Mouse (Mus musculus) spleen, postnatal 4 days (tissue): ENCODE measurements at regions not wholly inside any gene's neighbourhood (a gene's known extent, or its start where the extent isn't known, plus 50 kb on each side); places are given as distances from the start of the nearest gene placed in this dataset.
"Not testable (repeated sequence)": the region's sequence is repeated elsewhere in the genome, so short reads cannot be mapped to it uniquely, and the experiment has no call there.

Experiments used
- DNase-seq, 2 experiments: peaks; one replicate each; pipeline ENCODE4 v3.0.0; 2022; ENCODE audit warnings: low spot score in 2 of 2

DNA sequence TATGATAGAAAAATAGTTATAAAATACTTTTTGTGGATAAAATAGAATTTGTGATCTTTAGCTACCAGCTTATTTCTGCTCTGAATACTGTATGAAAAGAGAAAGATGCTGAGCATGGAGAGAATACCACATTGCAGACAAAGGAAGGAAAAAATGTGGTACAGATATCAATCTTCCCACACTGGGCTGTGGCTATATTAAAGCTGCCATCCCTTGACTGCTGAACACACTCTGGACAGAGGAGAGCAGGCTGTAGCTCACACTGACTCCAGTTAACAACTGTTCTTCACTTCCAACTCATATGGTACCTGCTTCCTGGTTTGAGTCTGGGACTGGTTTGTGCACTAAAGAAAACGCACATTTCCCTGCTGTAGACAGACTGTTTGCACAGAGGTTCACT, 76.7 kb upstream of the Try4 start:
- no peak for DNase-seq

DNA sequence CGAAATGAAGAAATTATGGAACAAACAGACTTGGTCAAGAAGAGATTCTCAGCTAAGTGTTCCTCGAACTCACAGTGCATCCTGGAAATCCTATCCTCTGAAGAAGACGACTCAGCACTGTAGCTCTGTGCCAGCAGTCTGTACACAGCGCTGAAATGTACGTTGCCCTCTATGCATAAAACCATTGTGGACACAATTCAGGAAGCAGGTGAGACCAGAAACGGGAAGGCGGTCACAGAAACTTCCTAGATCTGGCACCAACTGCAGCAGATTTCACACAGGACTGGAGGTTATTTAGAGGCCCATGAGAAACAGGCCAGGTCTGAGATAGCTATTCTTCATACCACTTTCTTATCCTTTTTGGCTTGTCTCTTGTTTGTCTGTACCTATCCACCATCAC, 83.7 kb upstream of the Try4 start:
- no peak for DNase-seq

DNA sequence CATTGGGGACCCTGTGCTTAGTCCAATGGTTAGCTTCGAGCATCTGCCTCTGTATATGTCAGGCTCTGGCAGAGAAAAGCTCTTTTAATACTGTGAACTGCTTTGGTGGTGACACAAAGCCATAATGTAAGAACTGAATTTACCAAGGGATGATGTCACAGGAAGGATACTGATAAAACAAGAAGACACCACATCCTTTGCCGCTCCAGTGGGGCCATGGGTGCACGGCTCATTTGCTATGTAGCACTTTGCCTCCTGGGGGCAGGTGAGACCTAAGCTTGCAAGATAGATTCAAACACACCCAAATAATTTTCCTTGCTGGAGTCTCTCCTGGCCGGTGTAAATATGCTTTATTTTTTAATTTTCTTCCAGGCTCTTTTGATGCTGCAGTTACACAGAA, 86.2 kb upstream of the Try4 start:
- DNase-seq = no peak

DNA sequence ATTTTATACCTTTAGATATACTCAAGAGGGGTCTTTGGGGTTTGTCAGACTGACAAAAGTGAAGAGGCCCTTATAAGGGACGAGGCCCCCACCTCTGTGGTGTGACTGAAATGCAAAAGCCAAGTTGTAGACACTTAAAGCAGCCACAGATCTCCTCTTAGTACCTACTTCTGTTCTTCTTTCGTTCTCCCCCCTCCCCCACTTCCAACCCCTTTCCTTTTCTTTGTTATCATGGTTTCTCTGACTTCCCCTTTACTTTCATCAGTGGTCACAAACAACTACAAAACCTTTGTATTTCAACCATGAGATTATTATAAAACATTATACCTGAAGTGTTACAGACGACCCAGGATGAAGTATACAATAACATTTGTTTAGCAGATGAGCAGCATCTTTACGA, 96.2 kb upstream of the Try4 start:
- no peak for DNase-seq

DNA sequence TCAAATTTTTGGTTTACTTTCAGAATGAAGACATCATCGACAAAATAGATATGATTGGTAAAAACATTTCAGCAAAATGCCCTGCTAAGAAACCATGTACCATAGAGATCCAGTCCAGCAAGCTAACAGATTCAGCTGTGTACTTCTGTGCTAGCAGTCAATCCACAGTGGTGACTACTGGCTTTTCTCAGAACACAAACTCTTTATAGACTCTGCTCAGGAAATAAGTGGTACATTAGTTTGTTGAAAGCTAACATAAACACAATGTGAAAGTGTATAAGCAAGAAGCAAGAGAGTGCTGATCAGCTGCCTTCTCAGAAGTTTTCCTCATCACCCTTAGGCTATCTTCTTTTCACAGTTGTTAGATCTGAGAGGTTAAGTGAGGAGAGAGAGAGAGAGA, 99.2 kb upstream of the Try4 start:
- DNase-seq = no peak

DNA sequence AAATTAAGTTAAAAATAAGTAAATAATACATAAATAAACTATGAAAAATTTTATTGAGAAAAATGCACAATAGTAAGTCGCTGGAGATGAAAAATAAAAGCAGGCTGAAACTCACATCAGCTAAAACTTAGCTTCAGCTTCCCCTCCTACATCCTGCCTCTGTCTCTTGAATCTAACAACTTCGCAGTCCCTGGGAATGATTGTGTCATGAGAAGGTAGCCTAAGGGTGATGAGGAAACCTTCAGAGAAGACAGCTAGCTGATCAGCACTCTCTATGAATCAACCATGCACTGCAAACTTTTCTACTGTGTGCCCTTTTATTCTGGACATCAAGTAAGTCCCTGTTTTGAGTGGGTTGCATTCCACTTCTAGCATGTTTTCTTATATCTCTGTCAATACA, 99.8 kb upstream of the Try4 start:
- no peak for DNase-seq

DNA sequence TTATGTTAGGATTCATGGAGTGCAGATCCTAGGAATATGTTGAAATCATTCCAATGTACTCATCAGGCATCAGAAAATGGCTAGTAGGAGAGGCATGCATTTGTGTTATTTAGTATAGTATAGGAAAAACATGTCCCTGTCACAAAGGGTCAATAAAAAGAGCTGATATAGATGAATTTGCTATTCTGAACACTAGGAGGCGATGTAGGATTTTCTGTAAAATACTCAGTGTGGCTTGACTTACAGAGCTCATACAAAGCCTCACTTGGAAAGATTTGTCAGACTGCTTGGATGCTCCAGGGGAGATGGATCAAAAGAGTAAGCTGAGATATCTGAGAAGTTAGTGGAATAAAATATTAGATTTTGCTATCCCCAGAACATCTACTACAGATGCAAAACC, 107.6 kb upstream of the Try4 start:
- no peak for DNase-seq

DNA sequence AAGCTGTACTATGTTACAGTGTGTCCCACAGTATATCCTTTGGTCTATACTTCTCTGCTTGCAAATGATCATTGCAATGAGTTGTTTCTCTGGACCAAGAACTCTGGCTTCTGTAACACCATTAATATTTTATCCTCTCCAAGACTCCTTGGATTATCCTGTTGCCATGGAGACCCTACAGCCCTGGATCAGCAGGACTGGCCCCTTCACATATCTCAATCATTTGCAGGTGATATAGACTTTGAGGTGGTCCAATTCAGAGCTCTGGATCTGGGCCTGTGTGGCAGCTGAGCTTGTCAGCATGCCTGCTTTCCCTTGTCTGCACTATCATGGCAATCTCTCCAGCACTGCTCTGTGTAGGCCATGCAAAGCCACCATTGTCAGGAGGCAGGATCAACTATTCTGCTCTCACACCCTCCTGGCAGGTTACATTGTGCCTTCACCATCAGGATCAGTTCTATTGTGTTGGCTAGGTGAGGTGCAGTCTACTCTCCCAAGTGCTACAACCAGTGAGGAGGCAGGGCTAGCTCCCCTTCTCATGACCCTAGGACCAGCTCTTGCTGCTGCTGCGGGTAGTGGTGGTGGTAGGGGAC, 110.2 kb upstream of the Try4 start:
- DNase-seq = no peak

DNA sequence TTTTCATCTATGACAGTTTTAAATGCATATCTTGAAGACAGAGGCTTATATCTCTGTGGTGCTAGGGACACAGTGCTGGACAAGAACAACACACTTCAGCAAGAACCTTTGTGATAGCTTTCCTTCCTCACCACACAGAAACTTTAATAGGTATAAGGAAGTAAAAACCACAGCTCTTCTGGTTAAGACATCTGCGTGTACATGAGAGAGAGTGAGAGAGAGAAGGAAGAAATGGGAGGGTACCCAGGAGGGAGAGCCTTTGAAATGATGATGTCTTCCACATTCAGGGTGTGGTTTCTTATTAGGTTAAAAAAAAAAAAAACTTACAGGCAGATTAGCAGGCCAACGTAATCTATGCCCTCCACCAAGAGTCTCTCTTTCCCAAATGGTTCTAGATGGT, 113.2 kb upstream of the Try4 start:
- no peak for DNase-seq

DNA sequence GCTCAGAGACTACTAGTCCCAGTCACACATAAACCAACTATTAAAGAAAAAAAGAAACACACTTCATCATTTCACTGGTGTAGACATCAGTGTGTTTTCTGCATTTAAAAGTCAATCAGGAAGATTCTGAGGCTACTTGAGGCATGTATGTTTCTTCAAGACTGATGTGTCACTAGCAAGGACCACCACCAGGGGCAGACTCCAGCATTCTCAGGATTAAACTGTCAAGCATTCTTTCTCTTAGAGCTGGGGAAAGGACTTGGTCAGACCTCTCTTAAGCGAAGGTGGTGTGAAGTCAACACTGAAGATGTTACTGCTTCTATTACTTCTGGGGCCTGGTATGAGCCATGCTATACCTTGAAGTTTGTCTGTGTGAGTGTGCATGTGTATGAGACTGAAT, 114.1 kb upstream of the Try4 start:
- no peak for DNase-seq

DNA sequence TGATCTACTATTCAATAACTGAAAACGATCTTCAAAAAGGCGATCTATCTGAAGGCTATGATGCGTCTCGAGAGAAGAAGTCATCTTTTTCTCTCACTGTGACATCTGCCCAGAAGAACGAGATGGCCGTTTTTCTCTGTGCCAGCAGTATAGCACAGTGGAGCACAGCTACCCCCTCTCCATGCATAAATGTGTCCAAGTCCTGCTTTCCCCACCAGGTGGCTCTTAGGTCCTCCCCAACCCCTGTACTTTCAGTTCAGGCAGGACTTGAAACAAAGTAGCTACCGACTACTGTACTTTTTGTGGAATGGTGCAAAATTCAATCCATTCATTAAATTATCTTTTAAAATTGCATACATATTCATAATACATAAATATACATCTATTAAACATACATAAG, 123.2 kb upstream of the Try4 start:
- no peak for DNase-seq

DNA sequence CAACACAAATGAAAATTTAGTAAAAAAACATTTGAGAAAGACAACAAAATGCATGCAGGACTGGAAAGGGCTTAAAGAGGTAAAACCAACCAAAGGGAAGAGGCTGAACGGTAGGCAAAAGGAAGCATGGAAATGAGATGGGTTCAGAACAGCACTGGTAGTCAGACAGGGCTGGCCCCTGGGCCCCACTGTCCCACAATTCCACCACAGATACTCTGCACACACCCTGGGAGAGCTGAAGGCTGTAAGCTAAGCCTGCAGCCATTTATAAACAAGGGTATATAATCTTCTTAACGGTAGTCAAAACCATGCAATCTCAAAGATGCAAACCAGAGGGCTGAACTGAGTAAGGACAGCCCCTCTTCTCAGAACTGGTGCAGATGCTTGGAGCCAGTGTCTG, 124.0 kb upstream of the Try4 start:
- no peak for DNase-seq

DNA sequence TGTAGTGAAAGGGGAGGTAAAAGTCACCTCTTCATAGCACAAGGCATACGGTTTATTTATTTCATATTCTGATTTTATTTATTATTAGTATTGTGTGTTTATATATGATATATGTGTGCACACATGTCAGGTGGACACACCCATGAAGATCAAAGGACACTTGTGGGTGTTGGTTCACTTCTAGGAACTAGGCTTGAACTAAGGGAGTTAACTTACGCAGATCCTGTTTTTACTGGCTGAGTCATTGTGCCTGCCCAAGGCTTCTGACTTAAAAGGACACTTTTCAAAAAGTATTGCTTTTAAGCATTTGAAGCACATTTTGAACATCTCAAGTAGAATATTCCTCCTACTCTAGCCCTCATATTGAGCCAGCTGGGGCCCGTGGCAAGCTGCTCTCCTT, 124.9 kb upstream of the Try4 start:
- DNase-seq = no peak

DNA sequence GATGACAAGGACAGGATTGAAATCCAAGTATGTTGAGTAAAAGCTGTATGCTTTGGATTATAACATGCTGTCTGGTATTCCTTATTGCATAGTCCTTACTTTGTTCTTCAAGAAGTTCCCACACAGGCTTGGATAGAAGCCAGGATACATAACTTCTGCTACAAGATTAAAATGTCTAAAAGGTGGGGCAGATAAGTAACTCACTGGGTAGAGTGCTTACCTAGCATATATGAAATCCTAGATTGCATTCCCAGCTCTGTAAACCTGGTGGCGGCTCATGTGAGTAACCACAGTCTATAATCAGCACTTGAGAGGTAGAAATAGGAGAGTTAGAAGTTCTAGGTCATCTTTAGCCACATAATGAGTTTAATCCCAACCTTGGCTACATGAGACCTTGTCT, 126.0 kb upstream of the Try4 start:
- no peak for DNase-seq

DNA sequence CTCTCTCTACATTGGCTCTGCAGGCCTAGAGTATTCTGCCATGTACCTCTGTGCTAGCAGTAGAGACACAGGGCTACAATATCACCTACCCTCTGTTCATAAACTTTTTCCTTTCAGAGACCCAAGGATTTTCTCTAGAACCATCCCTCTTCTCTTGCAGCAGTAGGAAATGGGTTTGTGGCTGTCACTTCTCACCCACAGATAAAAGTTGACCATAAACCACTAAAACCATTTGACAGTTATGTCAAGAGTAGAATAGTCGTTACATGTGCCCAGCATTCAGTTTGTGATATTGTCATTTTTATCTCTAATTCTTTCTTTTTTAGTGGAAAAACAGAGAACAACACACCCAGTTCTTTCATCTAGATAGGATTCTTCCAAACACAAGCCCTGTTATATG, 128.2 kb upstream of the 2210010C04Rik start:
- no peak for DNase-seq

DNA sequence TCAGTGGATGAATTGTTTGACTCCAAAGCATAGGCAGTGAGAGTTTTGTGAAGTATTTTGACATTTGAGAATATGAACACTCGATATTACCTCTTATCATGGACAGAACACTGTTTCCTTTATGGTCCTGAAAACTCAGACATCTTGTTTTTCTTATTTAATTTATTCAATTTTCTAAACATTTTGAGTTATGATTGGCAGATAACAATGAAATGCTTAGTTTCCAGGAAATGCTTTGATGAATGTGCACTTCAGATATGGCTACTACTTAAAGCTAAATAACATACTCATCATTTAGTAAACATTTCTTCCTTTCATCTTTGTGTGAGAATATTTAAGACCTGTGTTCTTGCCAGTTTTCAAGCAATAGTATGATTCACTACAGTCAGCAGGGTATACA, 126.4 kb upstream of the 2210010C04Rik start:
- no peak for DNase-seq

DNA sequence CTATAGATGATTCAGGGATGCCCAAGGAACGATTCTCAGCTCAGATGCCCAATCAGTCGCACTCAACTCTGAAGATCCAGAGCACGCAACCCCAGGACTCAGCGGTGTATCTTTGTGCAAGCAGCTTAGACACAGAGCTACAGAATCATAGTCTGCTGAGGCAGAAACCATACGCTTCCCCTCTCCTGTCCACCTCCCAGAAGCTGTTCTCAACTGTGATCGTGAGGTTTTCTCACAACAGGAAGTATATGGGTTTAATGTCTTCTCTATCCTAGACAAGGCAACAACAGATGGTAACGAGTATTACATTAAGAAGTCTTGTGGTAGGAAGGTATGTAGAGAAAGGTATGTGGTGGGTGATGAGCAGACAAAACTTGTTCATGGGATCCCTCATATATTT, 116.8 kb upstream of the 2210010C04Rik start:
- no peak for DNase-seq

DNA sequence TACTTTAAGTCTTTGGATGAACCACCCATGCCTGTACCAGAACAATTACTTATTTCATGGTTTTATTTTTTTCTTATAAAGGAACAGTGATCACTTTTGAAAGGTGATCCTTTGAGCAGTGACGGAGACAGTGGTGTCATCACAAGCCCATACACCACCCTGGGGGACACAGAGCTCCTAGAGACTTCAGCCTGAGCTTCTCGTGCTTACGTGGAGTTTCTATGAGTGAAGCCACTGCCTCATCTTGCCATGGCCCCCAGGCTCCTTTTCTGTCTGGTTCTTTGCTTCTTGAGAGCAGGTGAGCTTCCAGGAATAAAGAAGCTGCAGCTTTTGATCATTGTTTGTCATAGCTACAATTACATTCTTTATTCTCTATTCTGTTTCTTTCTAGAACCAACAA, 116.2 kb upstream of the 2210010C04Rik start:
- no peak for DNase-seq

DNA sequence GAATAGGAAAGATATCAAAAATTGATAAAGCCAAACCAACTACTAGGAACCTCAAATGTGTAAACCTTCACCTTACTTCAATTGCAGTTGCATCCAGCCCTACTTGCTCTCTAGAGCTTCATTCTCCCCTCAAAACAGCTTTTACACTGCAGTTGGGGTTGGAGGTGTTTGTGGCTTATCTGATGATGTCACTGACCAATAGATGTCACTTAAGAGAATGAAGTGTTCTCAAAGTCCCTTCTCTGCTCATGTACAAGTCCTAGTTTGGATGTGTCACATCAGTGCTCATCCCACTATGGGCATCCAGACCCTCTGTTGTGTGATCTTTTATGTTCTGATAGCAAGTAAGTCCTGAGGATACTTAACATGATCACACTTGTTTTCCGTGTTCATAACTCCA, 105.6 kb upstream of the 2210010C04Rik start:
- no peak for DNase-seq

DNA sequence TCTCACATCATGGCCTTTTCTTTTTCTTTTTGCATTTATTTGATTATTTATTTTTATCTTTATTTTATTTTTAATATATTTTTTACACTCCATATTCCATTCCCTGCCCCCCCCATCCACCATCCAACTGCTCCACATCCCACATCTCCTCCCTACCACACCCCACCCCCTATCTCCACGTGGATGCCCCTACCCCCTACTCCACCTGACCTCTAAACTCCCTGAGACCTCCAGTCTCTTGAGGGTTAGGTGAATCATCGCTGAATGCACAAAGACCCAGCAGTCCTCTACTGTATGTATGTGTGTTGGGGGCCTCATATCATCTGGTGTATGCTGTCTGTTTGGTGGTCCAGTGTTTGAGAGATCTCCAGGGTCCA, 102.1 kb upstream of the 2210010C04Rik start:
- not testable (repeated sequence) for DNase-seq

DNA sequence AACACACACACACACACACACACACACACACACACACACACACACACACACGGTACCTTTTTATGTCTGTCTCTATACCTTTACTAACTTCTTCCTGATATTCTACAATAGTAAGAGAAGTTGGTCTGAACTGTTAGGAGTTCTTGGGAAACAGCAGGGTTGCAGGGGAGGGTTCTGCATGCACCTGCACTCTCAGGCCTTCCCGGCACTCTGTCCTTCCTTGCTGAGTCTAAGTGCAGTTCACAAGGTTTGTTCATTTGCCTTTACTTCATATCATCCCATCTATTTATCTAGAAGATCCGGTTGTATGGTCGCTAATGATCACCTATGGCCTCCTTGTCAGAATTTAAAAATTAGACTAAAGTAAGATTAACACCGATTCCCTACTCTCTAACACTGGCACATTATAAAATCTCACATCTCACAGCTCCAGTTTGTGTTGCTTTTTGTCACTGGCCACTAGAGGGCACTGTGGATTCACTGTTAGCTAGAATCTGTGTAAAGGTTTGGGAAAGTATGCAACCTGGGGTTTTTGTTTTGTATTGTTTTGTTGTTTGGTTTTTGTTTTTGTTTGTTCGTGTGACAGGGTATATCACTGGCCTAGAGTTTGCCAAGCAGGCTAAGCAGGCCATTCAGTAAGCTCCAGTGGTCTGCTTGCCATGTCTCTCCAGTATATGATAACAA, 101.5 kb upstream of the 2210010C04Rik start:
- peak; percentile 45 to 77 for DNase-seq

DNA sequence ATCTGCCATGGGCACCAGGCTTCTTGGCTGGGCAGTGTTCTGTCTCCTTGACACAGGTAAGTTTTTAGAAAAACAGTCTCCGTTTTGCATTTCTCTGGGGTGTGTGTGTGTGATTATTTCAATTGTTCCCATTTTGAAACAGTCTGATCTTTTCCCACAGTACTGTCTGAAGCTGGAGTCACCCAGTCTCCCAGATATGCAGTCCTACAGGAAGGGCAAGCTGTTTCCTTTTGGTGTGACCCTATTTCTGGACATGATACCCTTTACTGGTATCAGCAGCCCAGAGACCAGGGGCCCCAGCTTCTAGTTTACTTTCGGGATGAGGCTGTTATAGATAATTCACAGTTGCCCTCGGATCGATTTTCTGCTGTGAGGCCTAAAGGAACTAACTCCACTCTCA, 99.9 kb upstream of the 2210010C04Rik start:
- DNase-seq = no peak

DNA sequence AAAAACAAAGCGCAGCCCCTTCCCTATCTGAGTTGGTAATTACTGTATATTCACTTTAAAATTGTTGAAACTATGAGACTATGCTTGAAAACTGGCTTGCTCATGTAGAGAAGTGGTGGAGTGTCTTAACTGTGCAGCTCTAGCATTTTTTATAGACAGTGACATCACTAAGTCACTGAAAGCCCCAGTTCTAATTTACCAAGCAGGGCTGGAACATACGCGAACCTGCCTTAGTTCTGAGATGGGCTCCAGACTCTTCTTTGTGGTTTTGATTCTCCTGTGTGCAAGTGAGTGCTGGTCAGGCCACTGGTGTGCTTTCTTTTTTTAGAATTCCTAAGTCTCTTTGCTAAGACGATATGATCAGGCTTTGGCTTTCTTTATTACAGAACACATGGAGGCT, 94.6 kb upstream of the 2210010C04Rik start:
- DNase-seq = no peak

DNA sequence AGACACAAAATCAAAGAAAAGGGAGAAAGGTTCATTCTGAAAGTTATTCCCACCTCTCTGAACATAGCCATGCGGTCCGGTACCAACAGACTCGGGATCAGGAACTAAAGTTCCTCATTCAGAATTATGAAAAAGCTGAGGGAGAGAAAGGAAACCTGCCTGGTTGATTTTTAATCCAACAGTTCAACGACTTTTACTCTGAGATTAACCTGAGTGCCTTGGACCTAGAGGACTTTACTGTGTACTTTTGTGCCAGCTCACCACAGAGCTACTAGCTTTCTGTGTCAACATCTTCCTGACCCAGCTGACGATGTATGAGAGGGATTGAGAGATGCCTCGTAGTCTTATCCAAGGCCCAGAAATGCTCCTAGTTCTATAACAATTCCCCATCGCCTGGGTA, 92.5 kb upstream of the 2210010C04Rik start:
- DNase-seq = no peak
